Mouse (Mus musculus): ENCODE results near the gene Hnrnpdl. TPM values are rescaled to one million over a fixed set of nuclear protein-coding genes. Genes with fewer than 3 reads are reported as not detected.

The Hnrnpdl gene
- polyA plus RNA-seq, 1 experiment, result 543 TPM

DNA sequence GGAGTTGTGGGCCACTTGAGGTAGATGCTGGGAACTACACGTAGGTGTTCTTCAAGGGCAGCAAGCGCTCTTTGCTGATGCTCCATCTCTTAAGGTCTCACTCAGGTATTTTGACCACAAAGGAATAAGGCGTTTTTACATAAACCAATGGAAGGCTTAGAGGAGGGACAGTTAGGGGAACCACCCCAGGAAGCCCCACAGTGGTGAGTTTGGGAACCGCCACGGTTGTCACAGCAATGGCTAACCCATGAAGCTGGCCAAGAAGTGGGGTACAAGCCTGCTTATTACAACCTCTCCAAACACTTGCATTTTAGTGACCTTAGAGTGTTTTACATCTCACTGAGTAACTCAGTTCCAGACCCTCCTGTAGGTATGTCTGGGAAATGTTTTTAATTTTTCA is 32.1 kb upstream of the Hnrnpdl start:
- no peak for TF ChIP-seq CTCF (IDR thresholded peaks at IDR 0.05; ENCODE audit: insufficient read depth, low read depth, low read length)
- TF ChIP-seq POLR2A (IDR thresholded peaks at IDR 0.05; ENCODE audit: insufficient read depth, low read depth, low read length), result no peak
- 95% methylated on average over 5 of the region's 5 CpGs for WGBS
- Histone ChIP-seq H3K4me3 (ENCODE audit: insufficient read depth, low read depth, low read length) (no peak overlapping the region), H3K27ac (ENCODE audit: insufficient read depth, low read depth, low read length) (no peak overlapping the region), H3K4me1 (ENCODE audit: control insufficient read depth, insufficient read depth, low read length) (no peaks in the 10 kb centered on the region)

DNA sequence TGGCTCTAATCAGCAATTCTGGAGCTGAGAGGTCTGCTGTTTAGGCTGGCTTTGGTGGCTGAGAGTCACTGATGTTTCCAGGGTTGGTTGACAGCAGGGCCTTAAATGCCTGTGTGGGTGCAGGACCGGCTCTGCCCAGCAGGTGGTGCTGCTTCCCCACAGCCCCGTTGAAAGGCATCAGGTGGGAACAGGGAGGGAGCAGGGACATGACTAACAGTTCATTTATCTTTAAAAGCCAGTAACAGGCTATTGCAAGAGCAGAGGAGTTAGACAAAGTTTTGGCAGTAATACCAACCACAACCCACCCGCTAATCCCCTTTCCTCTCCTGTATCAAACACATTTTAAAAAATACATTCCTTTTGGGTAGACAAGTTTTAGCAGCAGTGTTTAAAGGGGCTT is 30.8 kb upstream of the Hnrnpdl start:
- 26% methylated on average over 3 of the region's 3 CpGs for WGBS
- H3K4me1 ChIP-seq (ENCODE audit: control insufficient read depth, insufficient read depth, low read length), result no peaks in the 10 kb centered on the region
- TF ChIP-seq POLR2A (IDR thresholded peaks at IDR 0.05; ENCODE audit: insufficient read depth, low read depth, low read length) (no peak), CTCF (IDR thresholded peaks at IDR 0.05; ENCODE audit: insufficient read depth, low read depth, low read length) (peak; percentile 97)
- H3K27ac ChIP-seq (ENCODE audit: insufficient read depth, low read depth, low read length), result no peak overlapping the region
- H3K4me3 ChIP-seq (ENCODE audit: insufficient read depth, low read depth, low read length), result no peak overlapping the region

DNA sequence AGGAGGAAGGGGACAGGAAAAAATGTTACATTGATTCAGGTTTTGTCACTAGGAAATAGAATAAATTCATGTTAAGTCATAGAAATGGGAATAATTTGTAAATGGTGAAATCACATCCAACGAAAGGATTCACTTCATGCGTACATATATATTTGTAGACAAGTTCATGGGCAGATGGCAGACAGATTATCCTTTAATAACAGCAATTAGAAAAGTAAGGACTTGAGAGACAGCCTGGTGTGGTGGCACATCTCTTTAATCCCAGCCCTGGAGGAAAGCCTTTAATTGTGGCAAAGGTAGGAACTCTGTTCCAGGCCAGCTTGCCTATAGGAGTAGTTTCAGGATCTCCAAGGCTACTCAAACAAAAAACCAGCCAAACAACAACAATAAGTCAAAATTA is 30.1 kb upstream of the Hnrnpdl start:
- TF ChIP-seq POLR2A (IDR thresholded peaks at IDR 0.05; ENCODE audit: insufficient read depth, low read depth, low read length) (no peak), CTCF (IDR thresholded peaks at IDR 0.05; ENCODE audit: insufficient read depth, low read depth, low read length) (no peak)
- 91% methylated on average over 2 of the region's 2 CpGs for WGBS
- H3K4me1 ChIP-seq (ENCODE audit: control insufficient read depth, insufficient read depth, low read length), result no peaks in the 10 kb centered on the region
- H3K4me3 ChIP-seq (ENCODE audit: insufficient read depth, low read depth, low read length), result no peak overlapping the region
- no peak overlapping the region for H3K27ac ChIP-seq (ENCODE audit: insufficient read depth, low read depth, low read length)

DNA sequence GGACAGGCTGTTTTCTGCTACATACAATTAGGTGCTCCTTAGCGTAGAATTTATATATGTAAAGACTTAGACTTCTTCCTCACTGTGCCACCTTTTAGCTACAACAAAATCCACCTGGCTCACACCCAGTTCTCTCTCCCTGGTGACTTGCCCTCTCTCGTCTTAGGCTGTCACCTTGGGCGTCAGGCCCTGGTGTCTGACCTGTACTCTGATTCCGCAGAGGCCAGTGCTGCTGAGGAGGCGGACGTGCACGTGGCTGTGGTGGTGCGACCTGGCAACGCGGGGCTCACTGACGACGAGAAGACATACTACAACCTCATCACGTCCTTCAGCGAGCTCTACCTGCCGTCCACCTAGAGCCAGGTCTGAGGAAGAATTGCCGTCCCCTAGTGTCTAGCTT is 28.1 kb upstream of the Hnrnpdl start:
- TF ChIP-seq POLR2A (IDR thresholded peaks at IDR 0.05; ENCODE audit: insufficient read depth, low read depth, low read length) (no peak), CTCF (IDR thresholded peaks at IDR 0.05; ENCODE audit: insufficient read depth, low read depth, low read length) (no peak)
- no peak overlapping the region for H3K4me3 ChIP-seq (ENCODE audit: insufficient read depth, low read depth, low read length)
- no peaks in the 10 kb centered on the region for H3K4me1 ChIP-seq (ENCODE audit: control insufficient read depth, insufficient read depth, low read length)
- H3K27ac ChIP-seq (ENCODE audit: insufficient read depth, low read depth, low read length), result no peak overlapping the region
- 91% methylated on average over 16 of the region's 16 CpGs for WGBS

DNA sequence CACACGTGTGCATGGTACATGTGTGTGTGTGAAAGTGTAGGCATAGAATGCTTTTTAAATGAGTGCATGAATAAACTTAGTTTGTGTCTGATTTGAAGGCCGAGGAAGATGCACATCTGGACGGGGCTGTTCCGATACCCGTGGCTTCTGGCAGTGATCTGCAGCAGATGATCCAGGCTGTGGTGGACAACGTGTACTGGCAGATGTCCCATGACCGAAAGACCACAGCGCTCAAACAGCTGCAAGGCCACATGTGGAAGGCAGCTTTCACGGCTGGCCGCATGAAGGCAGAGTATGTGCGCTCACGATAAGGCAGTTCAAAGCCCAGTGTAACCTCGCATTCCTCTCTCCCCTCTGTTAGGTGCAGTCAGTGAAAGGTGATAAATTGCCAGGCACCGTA is 21.4 kb upstream of the Hnrnpdl start:
- TF ChIP-seq CTCF (IDR thresholded peaks at IDR 0.05; ENCODE audit: insufficient read depth, low read depth, low read length), result no peak
- TF ChIP-seq POLR2A (IDR thresholded peaks at IDR 0.05; ENCODE audit: insufficient read depth, low read depth, low read length), result no peak
- no peak overlapping the region for H3K27ac ChIP-seq (ENCODE audit: insufficient read depth, low read depth, low read length)
- WGBS, result 95% methylated on average over 14 of the region's 14 CpGs
- peaks cover 11% of the 10 kb centered on the region for H3K4me1 ChIP-seq (ENCODE audit: control insufficient read depth, insufficient read depth, low read length)
- no peak overlapping the region for H3K4me3 ChIP-seq (ENCODE audit: insufficient read depth, low read depth, low read length)

DNA sequence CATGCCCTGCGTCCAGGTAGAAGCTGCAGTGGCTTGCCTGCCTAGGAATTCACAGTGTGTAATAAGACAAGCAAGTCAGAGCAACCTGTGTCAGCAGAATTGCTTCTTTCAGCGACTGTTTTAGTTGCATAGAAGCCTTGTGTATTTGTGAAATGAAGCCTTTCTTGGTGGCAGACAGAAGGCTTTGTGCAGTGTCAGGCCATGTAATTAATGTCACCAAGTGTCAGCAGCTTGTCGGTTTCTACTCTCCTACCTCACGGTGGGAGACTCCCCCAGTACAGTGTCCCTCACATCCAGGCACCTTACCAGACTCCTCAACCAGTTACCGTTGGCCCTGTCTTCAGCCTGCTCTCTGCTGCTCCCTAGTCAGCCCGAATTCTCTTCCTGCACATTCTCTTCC is 19.9 kb upstream of the Hnrnpdl start:
- 31% methylated on average over 6 of the region's 6 CpGs for WGBS
- Histone ChIP-seq H3K4me3 (ENCODE audit: insufficient read depth, low read depth, low read length) (no peak overlapping the region), H3K4me1 (ENCODE audit: control insufficient read depth, insufficient read depth, low read length) (peaks cover 22% of the 10 kb centered on the region), H3K27ac (ENCODE audit: insufficient read depth, low read depth, low read length) (peak overlapping the region; percentile 24)
- no peak for TF ChIP-seq CTCF (IDR thresholded peaks at IDR 0.05; ENCODE audit: insufficient read depth, low read depth, low read length)
- TF ChIP-seq POLR2A (IDR thresholded peaks at IDR 0.05; ENCODE audit: insufficient read depth, low read depth, low read length), result no peak

DNA sequence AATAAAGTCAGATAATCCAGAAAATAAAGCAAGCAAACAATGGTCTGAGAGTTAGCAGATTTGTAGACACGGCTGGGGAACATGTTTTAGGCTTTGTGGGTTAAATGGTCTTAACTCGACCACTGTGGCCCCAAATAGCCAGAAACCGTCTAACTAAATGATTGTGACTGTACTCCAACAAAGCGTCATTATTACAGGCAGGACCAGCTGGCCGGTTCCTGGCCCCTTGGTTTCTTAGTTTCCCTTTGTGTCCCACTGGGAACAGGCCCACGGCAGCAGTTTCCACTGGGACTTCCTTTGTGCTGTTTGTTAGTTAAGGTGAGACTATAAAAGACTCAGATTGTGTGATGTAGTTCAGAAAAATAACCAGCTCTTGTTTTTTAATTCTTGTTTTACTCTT is 19.3 kb upstream of the Hnrnpdl start:
- Histone ChIP-seq H3K4me1 (ENCODE audit: control insufficient read depth, insufficient read depth, low read length) (peaks cover 22% of the 10 kb centered on the region), H3K27ac (ENCODE audit: insufficient read depth, low read depth, low read length) (no peak overlapping the region), H3K4me3 (ENCODE audit: insufficient read depth, low read depth, low read length) (no peak overlapping the region)
- TF ChIP-seq POLR2A (IDR thresholded peaks at IDR 0.05; ENCODE audit: insufficient read depth, low read depth, low read length), result no peak
- no peak for TF ChIP-seq CTCF (IDR thresholded peaks at IDR 0.05; ENCODE audit: insufficient read depth, low read depth, low read length)
- 61% methylated on average over 6 of the region's 6 CpGs for WGBS

DNA sequence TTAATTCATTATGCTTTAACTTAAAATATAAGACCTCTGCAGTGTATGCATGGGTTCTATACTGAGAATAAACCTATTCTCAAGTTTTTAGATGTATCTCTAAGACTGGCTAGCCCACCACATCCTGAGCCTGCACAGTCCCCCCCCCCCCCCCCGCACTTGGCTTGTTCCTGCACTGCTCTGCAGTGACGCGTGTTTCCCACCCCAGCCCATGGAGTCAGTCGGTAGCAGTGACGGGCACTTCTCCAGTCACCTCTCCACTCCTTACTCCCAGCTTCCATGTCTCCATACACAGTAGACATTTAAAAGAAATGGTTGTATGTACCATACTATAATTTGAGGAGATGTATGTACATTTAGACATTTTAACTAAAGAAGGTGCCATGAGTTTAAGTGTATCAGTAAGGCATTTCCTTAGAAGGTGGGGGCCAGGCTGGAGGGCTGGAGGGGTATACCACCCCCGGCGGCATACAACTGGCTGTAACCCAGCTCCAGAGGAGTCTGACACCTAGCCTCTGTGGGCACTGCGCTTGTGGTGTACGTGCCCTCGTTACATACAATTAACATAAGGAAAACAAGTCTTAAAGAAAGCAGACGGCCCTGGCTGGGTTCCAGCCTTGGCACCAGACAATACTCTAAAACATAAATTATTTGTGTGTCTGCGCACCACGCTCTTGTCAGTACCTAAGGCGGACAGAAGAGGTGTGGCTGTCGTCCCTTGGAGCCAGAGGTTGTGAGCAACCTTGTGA is 18.2 kb upstream of the Hnrnpdl start:
- Histone ChIP-seq H3K27ac (ENCODE audit: insufficient read depth, low read depth, low read length) (no peak overlapping the region), H3K4me3 (ENCODE audit: insufficient read depth, low read depth, low read length) (no peak overlapping the region), H3K4me1 (ENCODE audit: control insufficient read depth, insufficient read depth, low read length) (peaks cover 27% of the 10 kb centered on the region)
- 48% methylated on average over 15 of the region's 15 CpGs for WGBS
- TF ChIP-seq CTCF (IDR thresholded peaks at IDR 0.05; ENCODE audit: insufficient read depth, low read depth, low read length) (no peak), POLR2A (IDR thresholded peaks at IDR 0.05; ENCODE audit: insufficient read depth, low read depth, low read length) (no peak)

DNA sequence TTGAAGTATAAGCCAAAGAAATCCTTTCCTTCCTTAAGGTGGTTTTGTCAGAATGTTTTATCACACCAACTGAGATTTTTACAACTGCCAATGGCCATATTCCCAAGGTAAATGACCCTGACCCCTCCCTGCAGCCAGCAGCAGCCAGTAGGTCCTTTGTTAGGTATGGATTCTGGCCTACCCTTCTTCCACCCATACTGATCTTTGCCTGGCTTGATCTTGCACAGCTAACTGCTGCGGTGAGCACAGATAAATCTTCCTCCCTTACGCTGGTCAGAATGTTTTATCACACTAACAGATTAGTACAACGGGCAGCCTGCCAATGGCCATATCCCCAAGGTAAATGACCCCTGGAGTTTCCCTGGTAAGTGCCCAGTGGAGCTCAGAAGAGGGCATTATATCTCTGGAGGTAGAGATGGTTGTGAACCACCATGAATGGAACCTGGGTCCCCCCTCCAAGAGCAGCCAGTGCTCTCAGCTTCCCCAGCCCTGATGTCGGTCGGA is 16.5 kb upstream of the Hnrnpdl start:
- no peak overlapping the region for H3K4me3 ChIP-seq (ENCODE audit: insufficient read depth, low read depth, low read length)
- H3K4me1 ChIP-seq (ENCODE audit: control insufficient read depth, insufficient read depth, low read length), result peaks cover 29% of the 10 kb centered on the region
- TF ChIP-seq CTCF (IDR thresholded peaks at IDR 0.05; ENCODE audit: insufficient read depth, low read depth, low read length) (no peak), POLR2A (IDR thresholded peaks at IDR 0.05; ENCODE audit: insufficient read depth, low read depth, low read length) (no peak)
- WGBS, result 93% methylated on average over 5 of the region's 5 CpGs
- no peak overlapping the region for H3K27ac ChIP-seq (ENCODE audit: insufficient read depth, low read depth, low read length)

All from olfactory bulb, adult 2 months (tissue).